Mouse (Mus musculus) MEL (cell line): ENCODE data around the gene Pnpla1. TPM values are rescaled to one million over a fixed set of nuclear protein-coding genes. Genes with fewer than 3 reads are reported as not detected.

Experiments used
- DNase-seq: peaks from one replicate; pipeline ENCODE4 v3.0.0; 2011; ENCODE audit warnings: low read depth, low spot score
- H3K27ac ChIP-seq: 2 replicates; pipeline ENCODE4 v1.5.1; 2012; ENCODE audit warnings: low read depth, mild to moderate bottlenecking, control low read depth, low read length, moderate library complexity; ENCODE audit not compliant: control insufficient read depth
- H3K27me3 ChIP-seq, 2 experiments: fragments of 150-350 bp in 1 of 2; sonication (generic) in 1 of 2; 2 replicates each; pipeline ENCODE4 v1.6.1; 2012; ENCODE audit warnings: low read length in 2 of 2, mild to moderate bottlenecking in 2 of 2, improper control_type of control experiment in 1 of 2, moderate library complexity in 1 of 2; ENCODE audit not compliant: insufficient read depth in 2 of 2, control insufficient read depth in 1 of 2
- H3K36me3 ChIP-seq, 2 experiments: 2 replicates each; pipeline ENCODE4 v1.6.1; 2012 to 2014; ENCODE audit warnings: low read length in 2 of 2, improper control_type of control experiment in 1 of 2, inconsistent platforms in 1 of 2, mild to moderate bottlenecking in 1 of 2; ENCODE audit not compliant: insufficient read depth in 2 of 2, control insufficient read depth in 1 of 2
- H3K4me1 ChIP-seq, 2 experiments: fragments of 150-350 bp in 1 of 2; sonication (generic) in 1 of 2; 2 replicates each; pipeline ENCODE4 v1.6.1; 2012; ENCODE audit warnings: low read length in 2 of 2, improper control_type of control experiment in 1 of 2, mild to moderate bottlenecking in 1 of 2; ENCODE audit not compliant: insufficient read depth in 2 of 2, control insufficient read depth in 1 of 2
- H3K4me3 ChIP-seq, 2 experiments: fragments of 150-350 bp in 1 of 2; sonication (generic) in 1 of 2; 2 replicates each; pipeline ENCODE4 v1.5.1; 2012; ENCODE audit warnings: low read depth in 2 of 2, low read length in 2 of 2, mild to moderate bottlenecking in 2 of 2, moderate library complexity in 2 of 2, control low read depth in 1 of 2, improper control_type of control experiment in 1 of 2; ENCODE audit not compliant: control insufficient read depth in 1 of 2, insufficient read depth in 1 of 2
- H3K79me2 ChIP-seq: 2 replicates; pipeline ENCODE4 v1.6.1; 2012; ENCODE audit warnings: mild to moderate bottlenecking, low read length, moderate library complexity; ENCODE audit not compliant: control insufficient read depth, poor library complexity, insufficient read depth
- H3K9ac ChIP-seq: 2 replicates; pipeline ENCODE4 v1.6.1; 2012; ENCODE audit warnings: low read depth, mild to moderate bottlenecking, control low read depth, low read length, moderate library complexity; ENCODE audit not compliant: control insufficient read depth, poor library complexity, severe bottlenecking
- H3K9me3 ChIP-seq: fragments of 150-350 bp; sonication (generic); replicated peaks from 2 replicates; pipeline ENCODE4 v1.6.1; 2012; ENCODE audit warnings: mild to moderate bottlenecking, low read length, improper control_type of control experiment, moderate library complexity; ENCODE audit not compliant: insufficient read depth
- BHLHE40 ChIP-seq: IDR thresholded peaks from 2 replicates; pipeline ENCODE4 v1.6.1; 2012; ENCODE audit warnings: low read depth, mild to moderate bottlenecking, inconsistent platforms, low read length, improper control_type of control experiment, borderline replicate concordance
- CHD2 ChIP-seq: IDR thresholded peaks from 2 replicates; pipeline ENCODE4 v1.6.1; 2011; ENCODE audit warnings: low read length, improper control_type of control experiment
- CTCF ChIP-seq, 3 experiments: IDR thresholded peaks in 2 of 3; conservative IDR thresholded peaks in 1 of 3; 2 replicates each; pipeline ENCODE4 v1.5.1; 2011 to 2012; ENCODE audit warnings: low read length in 3 of 3, low read depth in 2 of 3, mild to moderate bottlenecking in 2 of 3, improper control_type of control experiment in 1 of 3, inconsistent platforms in 1 of 3, mixed read lengths in 1 of 3, moderate library complexity in 1 of 3; ENCODE audit not compliant: control insufficient read depth in 1 of 3, insufficient read depth in 1 of 3, poor library complexity in 1 of 3, severe bottlenecking in 1 of 3
- E2F4 ChIP-seq: IDR thresholded peaks from 2 replicates; pipeline ENCODE4 v1.6.1; 2011; ENCODE audit warnings: low read depth, low read length, improper control_type of control experiment, borderline replicate concordance
- ELF1 ChIP-seq: IDR thresholded peaks from 2 replicates; pipeline ENCODE4 v1.6.1; 2014; ENCODE audit warnings: low read depth, mild to moderate bottlenecking, inconsistent platforms, low read length, improper control_type of control experiment, moderate library complexity
- EP300 ChIP-seq, 2 experiments: IDR thresholded peaks; 2 replicates each; pipeline ENCODE4 v1.6.1; 2011; ENCODE audit warnings: improper control_type of control experiment in 2 of 2, low read length in 2 of 2, low read depth in 1 of 2, mild to moderate bottlenecking in 1 of 2
- ETS1 ChIP-seq: IDR thresholded peaks from 2 replicates; pipeline ENCODE4 v1.6.1; 2012; ENCODE audit warnings: low read depth, mild to moderate bottlenecking, inconsistent platforms, low read length, improper control_type of control experiment, moderate library complexity
- GABPA ChIP-seq: IDR thresholded peaks from 2 replicates; pipeline ENCODE4 v1.6.1; 2012; ENCODE audit warnings: low read depth, mild to moderate bottlenecking, inconsistent platforms, low read length, improper control_type of control experiment, moderate library complexity
- GATA1 ChIP-seq: IDR thresholded peaks from 2 replicates; pipeline ENCODE4 v1.6.1; 2011; ENCODE audit warnings: low read depth, low read length, improper control_type of control experiment
- HCFC1 ChIP-seq: IDR thresholded peaks from 2 replicates; pipeline ENCODE4 v1.6.1; 2012; ENCODE audit warnings: low read depth, mild to moderate bottlenecking, inconsistent platforms, low read length, improper control_type of control experiment, moderate library complexity
- JUND ChIP-seq: IDR thresholded peaks from 2 replicates; pipeline ENCODE4 v1.6.1; 2011; ENCODE audit warnings: low read depth, mild to moderate bottlenecking, improper control_type of control experiment, low read length
- MAFK ChIP-seq: IDR thresholded peaks from 2 replicates; pipeline ENCODE4 v1.6.1; 2011; ENCODE audit warnings: low read depth, mild to moderate bottlenecking, low read length, improper control_type of control experiment, borderline replicate concordance
- MEF2A ChIP-seq: IDR thresholded peaks from 2 replicates; pipeline ENCODE4 v1.6.1; 2014; ENCODE audit warnings: low read depth, mild to moderate bottlenecking, inconsistent platforms, low read length, improper control_type of control experiment; ENCODE audit not compliant: poor library complexity, insufficient replicate concordance, severe bottlenecking; ENCODE audit errors: extremely low read depth
- MXI1 ChIP-seq: IDR thresholded peaks from 2 replicates; pipeline ENCODE4 v1.6.1; 2011; ENCODE audit warnings: mild to moderate bottlenecking, low read depth, low read length, improper control_type of control experiment
- MYC ChIP-seq: IDR thresholded peaks from 2 replicates; pipeline ENCODE4 v1.6.1; 2011; ENCODE audit warnings: low read depth, mild to moderate bottlenecking, low read length, improper control_type of control experiment, moderate library complexity
- NRF1 ChIP-seq: IDR thresholded peaks from 2 replicates; pipeline ENCODE4 v1.6.1; 2014; ENCODE audit warnings: low read depth, mild to moderate bottlenecking, inconsistent platforms, low read length, improper control_type of control experiment, moderate library complexity; ENCODE audit not compliant: poor library complexity, insufficient read depth, severe bottlenecking
- POLR2A ChIP-seq, 2 experiments: IDR thresholded peaks; 2 replicates each; pipeline ENCODE4 v1.6.1; 2011 to 2012; ENCODE audit warnings: low read length in 2 of 2, mild to moderate bottlenecking in 2 of 2, control low read depth in 1 of 2, improper control_type of control experiment in 1 of 2, low read depth in 1 of 2, moderate library complexity in 1 of 2; ENCODE audit not compliant: control insufficient read depth in 1 of 2, insufficient read depth in 1 of 2, poor library complexity in 1 of 2
- POLR2AphosphoS2 ChIP-seq: IDR thresholded peaks from 2 replicates; pipeline ENCODE4 v1.6.1; 2011; ENCODE audit warnings: low read length, improper control_type of control experiment
- POLR2AphosphoS5 ChIP-seq: IDR thresholded peaks from 2 replicates; pipeline ENCODE4 v1.6.1; 2012; ENCODE audit warnings: low read depth, borderline replicate concordance, mild to moderate bottlenecking, inconsistent platforms, low read length, moderate library complexity, mixed read lengths
- RAD21 ChIP-seq: IDR thresholded peaks from 2 replicates; pipeline ENCODE4 v1.6.1; 2011; ENCODE audit warnings: mild to moderate bottlenecking, low read depth, low read length, improper control_type of control experiment
- SIN3A ChIP-seq: IDR thresholded peaks from 2 replicates; pipeline ENCODE4 v1.6.1; 2012; ENCODE audit warnings: low read length, improper control_type of control experiment, inconsistent platforms
- SMC3 ChIP-seq: IDR thresholded peaks from 2 replicates; pipeline ENCODE4 v1.6.1; 2011; ENCODE audit warnings: low read depth, low read length, improper control_type of control experiment
- TAL1 ChIP-seq: IDR thresholded peaks from 2 replicates; pipeline ENCODE4 v1.6.1; 2012; ENCODE audit warnings: mild to moderate bottlenecking, inconsistent platforms, low read length, moderate library complexity, mixed read lengths
- TBP ChIP-seq: IDR thresholded peaks from 2 replicates; pipeline ENCODE4 v1.8.0; 2011; ENCODE audit warnings: low read depth, low read length, improper control_type of control experiment
- TCF12 ChIP-seq: IDR thresholded peaks from 2 replicates; pipeline ENCODE4 v1.6.1; 2014; ENCODE audit warnings: low read depth, mild to moderate bottlenecking, inconsistent platforms, low read length, improper control_type of control experiment, moderate library complexity
- UBTF ChIP-seq: IDR thresholded peaks from 2 replicates; pipeline ENCODE4 v1.6.1; 2012; ENCODE audit warnings: low read depth, mild to moderate bottlenecking, inconsistent platforms, low read length, improper control_type of control experiment, moderate library complexity, borderline replicate concordance; ENCODE audit not compliant: insufficient read depth
- ZC3H11A ChIP-seq: IDR thresholded peaks from 2 replicates; pipeline ENCODE4 v1.6.1; 2012; ENCODE audit warnings: low read depth, mild to moderate bottlenecking, inconsistent platforms, low read length, improper control_type of control experiment
- ZKSCAN1 ChIP-seq: IDR thresholded peaks from 2 replicates; pipeline ENCODE4 v1.6.1; 2012; ENCODE audit warnings: low read depth, mild to moderate bottlenecking, inconsistent platforms, low read length, improper control_type of control experiment, moderate library complexity
- ZMIZ1 ChIP-seq: IDR thresholded peaks from 2 replicates; pipeline ENCODE4 v1.6.1; 2012; ENCODE audit warnings: low read depth, mild to moderate bottlenecking, inconsistent platforms, low read length, improper control_type of control experiment, moderate library complexity
- ZNF384 ChIP-seq: IDR thresholded peaks from 2 replicates; pipeline ENCODE4 v1.6.1; 2012; ENCODE audit warnings: low read depth, mild to moderate bottlenecking, inconsistent platforms, low read length, improper control_type of control experiment
- polyA plus RNA-seq, 2 experiments: library from polyadenylated mRNA; stranded (reverse) in 1 of 2; unstranded in 1 of 2; fragments of >175 nt in 1 of 2; fragments of >200 nt in 1 of 2; gene quantifications; 2 replicates each; pipeline versions ENCODE4 v1.2.1 to v1.2.4; 2012; ENCODE audit warnings: low replicate concordance in 2 of 2, low read depth in 1 of 2; ENCODE audit not compliant: insufficient read length in 2 of 2, insufficient read depth in 1 of 2, missing spikeins in 1 of 2
- total RNA-seq: library from RNA; depleted of rRNA; stranded (reverse); fragments of 300-350 nt; gene quantifications from 2 replicates; pipeline ENCODE4 v1.2.3, GENCODE M21; 2012

Gene Pnpla1
- total and polyA plus RNA-seq, 3 experiments = 0.08 to 0.38 TPM; not detected in 1

GRCm38 (mm10) chr17:28895217-28895875, 37.1 kb downstream of the Pnpla1 start (continued):
- TF ChIP-seq EP300 (IDR thresholded peaks at IDR 0.05; ENCODE audit: low read depth in 1 of 2, low read length in 2 of 2) (no peak), POLR2A (IDR thresholded peaks at IDR 0.05; ENCODE audit: control insufficient read depth in 1 of 2, insufficient read depth in 1 of 2, low read depth in 1 of 2, low read length in 2 of 2, poor library complexity in 1 of 2) (peak; percentile 65 to 86), ETS1 (peak; percentile 24; the same call in 1 of the 2 replicates), SIN3A (peak; percentile 72)

GRCm38 (mm10) chr17:28896095-28896780, 38.0 kb downstream of the Pnpla1 start:
- no peaks in the 10 kb centered on the region for H3K9me3 ChIP-seq
- TF ChIP-seq MXI1 (peak; percentile 28; the same call in 1 of the 2 replicates), ZNF384 (no peak), POLR2AphosphoS5 (peak; percentile 26; the same call in 1 of the 2 replicates), TBP (peak; percentile 87), SIN3A (peak; percentile 39), GABPA (no peak), NRF1 (no peak), SMC3 (peak; percentile 71), ZMIZ1 (peak; percentile 77; the same call in 1 of the 2 replicates), ETS1 (peak; percentile 48; the same call in 1 of the 2 replicates), ZKSCAN1 (no peak), ZC3H11A (peak; percentile 47; the same call in 1 of the 2 replicates), ELF1 (no peak; the same call in 1 of the 2 replicates), E2F4 (no peak), CTCF (IDR thresholded peaks at IDR 0.05 in 2 of 3, conservative IDR thresholded peaks at IDR 0.05 in 1 of 3; ENCODE audit: control insufficient read depth in 1 of 3, insufficient read depth in 1 of 3, low read depth in 2 of 3, low read length in 3 of 3, poor library complexity in 1 of 3, severe bottlenecking in 1 of 3) (peak; percentile 76 to 84 (median 77)), MEF2A (no peak), POLR2A (IDR thresholded peaks at IDR 0.05; ENCODE audit: control insufficient read depth in 1 of 2, insufficient read depth in 1 of 2, low read depth in 1 of 2, low read length in 2 of 2, poor library complexity in 1 of 2) (peak; percentile 63 to 67; a peak in 3 of 4 replicates), TAL1 (no peak), UBTF (no peak), CHD2 (no peak), GATA1 (no peak), RAD21 (peak; percentile 50), JUND (no peak), EP300 (IDR thresholded peaks at IDR 0.05; ENCODE audit: low read depth in 1 of 2, low read length in 2 of 2) (no peak), BHLHE40 (peak; percentile 58), TCF12 (peak; percentile 51; the same call in 1 of the 2 replicates), HCFC1 (peak; percentile 85), MAFK (no peak), MYC (no peak; the same call in 1 of the 2 replicates), POLR2AphosphoS2 (no peak; the same call in 1 of the 2 replicates)

More at GRCm38 (mm10) chr17:28896095-28896780, 38.0 kb downstream of the Pnpla1 start:
- peak overlapping the region; percentile 71 to 77 for H3K4me3 ChIP-seq
- peak overlapping the region; percentile 96 for H3K27ac ChIP-seq
- peak; percentile 93 for DNase-seq
- peaks cover 0 to 10% of the 10 kb centered on the region in 2 experiments; a peak in 2 of 4 replicates for H3K36me3 ChIP-seq
- H3K9ac ChIP-seq = peak overlapping the region; percentile 89
- peaks cover 12% of the 10 kb centered on the region for H3K79me2 ChIP-seq
- H3K27me3 ChIP-seq = no peaks in the 10 kb centered on the region
- H3K4me1 ChIP-seq = peaks cover 3 to 10% of the 10 kb centered on the region in 2 experiments
